Mouse (Mus musculus): ENCODE results near the gene Mrpl24. TPM values are rescaled to one million over a fixed set of nuclear protein-coding genes. Genes with fewer than 3 reads are reported as not detected.

Mrpl24 gene
- total RNA-seq, 2 experiments from 2014 or later: 43.9 to 44.7 TPM

Other genes with a start within 250 kb of the Mrpl24 start
- gene Lrrc71, start 170.9 kb upstream of the Mrpl24 start, total RNA-seq (2021): under 1 TPM in 1 of 2 experiments, not detected in 1; 0.35 TPM
- under 1 TPM in 1 of 2 experiments, not detected in 1; 0.11 TPM for gene Ntrk1, start 124.3 kb upstream of the Mrpl24 start, total RNA-seq (2021)
- under 1 TPM; 0.29 to 0.31 TPM for gene Insrr, start 122.6 kb upstream of the Mrpl24 start, total RNA-seq (2021)
- gene Pear1, start 95.2 kb upstream of the Mrpl24 start, total RNA-seq (2021): 10 to 100 TPM in 1 of 2 experiments, 1 to 10 TPM in 1; 6.0 to 11.0 TPM
- gene Sh2d2a, start 72.8 kb upstream of the Mrpl24 start, total RNA-seq (2021): under 1 TPM in 1 of 2 experiments, not detected in 1; 0.13 TPM
- 10 to 100 TPM; 39.9 to 45.5 TPM for gene Prcc, start 33.9 kb upstream of the Mrpl24 start, total RNA-seq (2021)
- 100 to 1,000 TPM; 167 to 171 TPM for gene Hdgf, start 13.2 kb upstream of the Mrpl24 start, total RNA-seq (2021)
- 1 to 10 TPM; 7.1 to 7.5 TPM for gene Isg20l2, start 10.8 kb downstream of the Mrpl24 start, total RNA-seq (2021)
- gene Rrnad1, start 11.2 kb downstream of the Mrpl24 start, total RNA-seq (2021): 1 to 10 TPM; 4.0 to 4.2 TPM
- gene Crabp2, start 29.2 kb downstream of the Mrpl24 start, total RNA-seq (2021): under 1 TPM in 1 of 2 experiments, not detected in 1; 0.31 TPM
- 10 to 100 TPM; 21.0 to 22.0 TPM for gene Nes, start 51.6 kb downstream of the Mrpl24 start, total RNA-seq (2021)
- gene Bcan, start 80.7 kb downstream of the Mrpl24 start, total RNA-seq (2021): not detected
- not detected for gene Hapln2, start 108.1 kb downstream of the Mrpl24 start, total RNA-seq (2021)
- gene Gpatch4, start 123.6 kb downstream of the Mrpl24 start, total RNA-seq (2021): 10 to 100 TPM; 13.1 to 16.7 TPM
- 10 to 100 TPM; 36.5 to 39.7 TPM for gene Naxe, start 139.0 kb downstream of the Mrpl24 start, total RNA-seq (2021)
- not detected for gene Ttc24, start 158.8 kb downstream of the Mrpl24 start, total RNA-seq (2021)
- gene Iqgap3, start 162.5 kb downstream of the Mrpl24 start, total RNA-seq (2021): under 1 TPM; 0.61 to 0.62 TPM
- gene Mef2d, start 222.9 kb downstream of the Mrpl24 start, total RNA-seq (2021): 100 to 1,000 TPM; 156 to 164 TPM

All from gastrocnemius, postnatal 25 days (tissue).